Mouse (Mus musculus) heart, adult 8-10 months (tissue): Measurements from ENCODE around the gene Shld1. TPM values are rescaled to one million over a fixed set of nuclear protein-coding genes. Genes with fewer than 3 reads are reported as not detected.

Experiments
- DNase-seq: peaks from one replicate; pipeline ENCODE4 v3.0.0; 2022; ENCODE audit warnings: low spot score
- total RNA-seq, 4 experiments: library from RNA; stranded (reverse); gene quantifications; 2 replicates each; pipeline ENCODE4 v1.2.4; 2022

Gene Shld1
- total RNA-seq, 4 experiments from 2014 or later, result 30.4 to 74.1 (median 46.7) TPM

DNA sequence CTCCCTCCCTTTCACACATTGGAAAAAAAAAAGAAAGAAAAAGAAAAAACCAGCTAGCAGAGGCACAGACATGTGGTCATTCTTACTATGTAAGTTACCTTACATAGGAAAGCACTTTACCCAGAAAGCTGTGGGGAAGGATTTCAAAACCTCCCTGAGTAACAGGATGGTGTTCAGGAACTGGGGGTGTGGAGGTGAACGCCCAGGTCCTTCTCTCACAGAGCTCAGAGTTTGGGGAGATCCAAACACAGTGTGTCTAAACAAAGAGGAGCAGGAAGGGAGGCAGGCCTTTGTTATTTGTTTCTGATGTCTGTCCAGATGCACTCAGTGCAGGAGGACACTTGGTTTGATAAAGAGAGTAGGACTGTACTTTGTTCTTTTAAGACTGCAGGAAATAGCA lies 5.6 kb downstream of the Shld1 start:
- DNase-seq, result peak; percentile 28

GRCm38 (mm10) chr2:132693980-132694379 lies 7.2 kb downstream of the Shld1 start:
- DNase-seq, result no peak

DNA sequence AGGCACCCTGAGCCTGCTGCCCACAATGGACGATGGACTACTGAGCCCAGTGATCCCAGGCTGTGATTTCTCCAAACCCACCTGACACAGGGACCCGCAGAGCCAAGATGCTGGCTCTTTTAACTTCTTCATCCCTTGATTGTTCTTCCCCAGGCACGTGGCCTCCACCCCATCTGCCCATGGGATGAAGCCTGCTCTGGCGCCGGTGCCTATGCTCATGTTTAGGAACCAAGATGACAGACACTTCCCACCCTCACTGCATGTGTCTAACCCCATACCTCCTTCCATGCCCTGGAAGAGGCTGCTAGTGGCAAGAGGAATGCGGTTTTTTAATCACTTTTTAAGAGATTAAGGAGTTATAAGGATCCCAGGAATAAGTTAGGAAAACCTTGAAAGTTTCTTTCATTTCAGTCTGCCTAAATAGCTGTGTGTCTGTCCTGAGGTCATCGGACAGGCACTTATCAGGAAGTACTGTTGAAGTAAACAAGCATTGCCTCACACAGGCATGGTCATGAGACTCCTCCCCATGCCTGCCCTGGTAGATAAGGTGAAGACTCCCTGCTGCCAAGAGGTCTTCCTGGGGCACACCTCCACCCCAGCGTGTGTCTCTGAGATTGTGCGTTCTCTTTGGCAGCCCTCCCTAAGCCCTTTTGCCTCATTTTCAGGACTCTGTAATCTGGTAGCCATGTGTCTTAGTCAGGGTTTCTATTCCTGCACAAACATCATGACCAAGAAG lies 8.8 kb downstream of the Shld1 start:
- peak; percentile 74 for DNase-seq

- no peak for DNase-seq
These were observed 9.8 kb downstream of the Shld1 start for GRCm38 (mm10) chr2:132696519-132696918.

DNA sequence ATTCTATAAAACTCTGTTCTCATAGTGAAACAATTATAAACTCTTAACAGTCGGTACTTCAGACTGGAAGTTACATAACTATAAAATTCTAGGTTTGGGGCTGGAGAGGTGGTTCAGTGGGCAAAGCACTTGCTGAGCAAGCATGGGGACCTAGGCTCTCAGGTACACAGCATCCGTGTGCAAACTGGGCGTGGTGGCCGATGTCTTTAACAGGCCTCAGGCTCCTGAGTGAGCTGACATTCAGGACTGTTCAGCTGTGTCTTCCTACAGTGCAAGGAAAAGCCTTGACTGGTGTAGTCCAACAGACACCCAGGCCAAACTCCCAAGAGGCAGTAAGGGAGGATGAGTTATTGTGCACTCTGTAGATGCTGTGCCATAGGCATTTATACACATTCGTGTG lies 10.5 kb downstream of the Shld1 start:
- no peak for DNase-seq

GRCm38 (mm10) chr2:132697695-132698094 lies 11.0 kb downstream of the Shld1 start:
- no peak for DNase-seq

DNA sequence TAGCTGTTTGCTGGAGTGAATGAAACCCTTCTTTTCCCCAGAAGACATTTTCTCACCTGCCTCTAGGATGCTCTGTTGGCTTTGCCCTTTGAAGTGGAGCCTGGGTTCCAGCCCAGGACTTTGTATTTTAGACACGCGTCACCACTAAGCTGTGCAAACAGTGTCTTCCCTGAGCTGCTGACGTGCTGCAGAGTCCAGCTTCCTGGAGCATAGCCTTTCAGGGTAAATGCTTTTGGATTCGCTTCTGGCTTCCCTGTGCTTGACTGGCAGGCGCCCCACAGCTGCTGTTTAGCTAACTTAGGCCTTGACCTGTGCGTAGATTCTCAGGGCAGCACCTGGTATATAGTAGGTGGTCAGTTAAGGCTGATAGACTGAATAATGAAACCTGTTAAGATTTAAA lies 11.7 kb downstream of the Shld1 start:
- peak; percentile 57 for DNase-seq

DNA sequence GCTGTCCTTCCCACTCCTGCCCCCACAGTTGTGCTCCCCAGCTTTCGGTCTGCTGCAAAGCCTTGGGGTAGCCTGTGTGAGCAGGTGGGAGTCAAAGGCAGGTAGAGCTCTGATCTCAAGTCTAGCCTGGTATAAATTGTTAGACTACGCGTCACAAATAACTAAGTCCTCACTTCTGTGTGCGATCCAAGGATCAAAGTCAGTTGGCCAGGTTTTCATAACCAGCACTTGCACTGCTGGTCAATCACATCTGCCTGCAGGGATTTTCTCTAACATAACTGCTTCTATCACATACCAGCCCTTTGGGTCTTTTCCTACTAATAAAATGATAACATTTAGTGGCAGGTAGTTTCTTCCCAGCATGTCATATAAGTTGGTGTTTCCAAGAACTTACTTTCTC lies 14.2 kb downstream of the Shld1 start:
- DNase-seq, result no peak

- peak; percentile 73 for DNase-seq
These were observed 14.7 kb downstream of the Shld1 start for GRCm38 (mm10) chr2:132701451-132701886.

DNA sequence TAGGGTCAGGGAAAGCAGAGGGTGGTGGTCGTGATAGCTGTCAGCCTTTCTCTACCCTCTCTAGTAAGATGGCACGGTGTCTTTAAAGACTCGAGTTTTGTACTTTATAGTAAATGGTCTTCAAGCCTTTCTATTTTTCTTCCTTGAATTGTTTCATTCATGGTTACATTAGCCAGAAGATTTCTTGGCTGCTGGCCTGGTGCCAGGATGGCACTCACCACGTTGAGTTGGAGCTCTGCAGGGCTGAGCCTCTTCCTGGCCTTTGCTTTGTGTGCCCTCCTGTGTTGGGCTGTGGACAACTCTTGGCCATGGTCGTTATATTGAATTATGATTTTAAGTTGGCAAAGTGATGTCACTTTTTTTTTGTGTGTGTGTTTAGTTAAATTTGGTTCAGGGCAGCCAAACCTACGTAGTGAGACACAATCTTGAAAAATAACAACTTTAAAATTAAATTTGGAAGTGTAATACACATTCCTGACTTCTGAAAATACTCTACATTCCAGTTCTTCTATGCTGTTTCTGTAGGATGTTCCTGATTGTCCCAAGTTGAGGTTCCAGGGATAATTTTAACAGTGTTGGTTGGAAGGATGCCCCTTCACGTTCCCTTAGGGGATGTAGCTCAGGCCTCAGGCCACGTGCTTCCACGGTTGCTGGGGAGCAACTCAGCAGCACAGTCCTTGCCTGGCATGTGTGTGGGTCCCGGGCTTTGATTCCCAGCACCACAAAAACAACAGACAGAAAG lies 18.7 kb downstream of the Shld1 start:
- no peak for DNase-seq

GRCm38 (mm10) chr2:132706309-132706708 lies 19.6 kb downstream of the Shld1 start:
- DNase-seq, result no peak

- DNase-seq, result no peak
These were observed 23.8 kb downstream of the Shld1 start for GRCm38 (mm10) chr2:132710488-132710887.

DNA sequence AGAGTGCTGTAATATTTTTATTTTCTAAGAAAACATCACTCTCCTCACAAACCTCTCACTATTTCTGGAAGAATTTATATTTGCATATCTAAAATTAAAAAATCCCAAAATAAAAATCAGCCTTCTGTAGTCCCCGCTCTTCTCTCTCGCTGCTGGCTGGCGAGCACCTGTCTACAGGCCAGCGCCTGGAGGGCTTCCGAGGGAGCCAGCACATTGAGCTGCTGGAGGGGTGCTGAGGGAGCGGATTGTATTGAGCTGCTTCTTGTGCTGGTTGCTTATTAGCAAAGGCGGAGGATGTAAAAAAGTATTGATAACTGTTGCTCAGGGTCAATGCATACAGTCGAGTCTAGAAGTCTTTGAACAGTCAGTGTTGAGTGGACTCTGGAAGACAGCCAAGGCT lies 25.3 kb downstream of the Shld1 start:
- DNase-seq, result no peak

GRCm38 (mm10) chr2:132714522-132714921 lies 27.8 kb downstream of the Shld1 start:
- no peak for DNase-seq

DNA sequence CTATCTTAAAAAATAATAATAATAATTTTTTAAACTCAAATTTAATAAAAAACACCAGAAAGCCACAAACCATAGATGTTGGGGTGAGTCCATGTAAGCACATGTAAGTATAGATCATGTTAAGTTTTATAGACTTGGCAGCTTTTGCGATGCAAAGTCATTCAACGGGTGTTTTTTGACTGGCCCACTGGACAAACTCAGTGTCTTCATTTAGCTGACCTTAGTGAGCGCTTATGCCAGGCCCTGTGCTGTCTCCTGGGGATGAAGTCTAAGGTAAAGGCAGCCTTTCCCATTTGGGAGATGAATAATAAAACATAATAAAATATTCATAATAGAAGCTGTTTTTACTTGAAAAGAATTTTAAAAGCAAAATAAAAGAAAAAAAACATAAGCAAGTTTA lies 28.2 kb downstream of the Shld1 start:
- no peak for DNase-seq

GRCm38 (mm10) chr2:132715421-132716070 lies 28.8 kb downstream of the Shld1 start:
- DNase-seq, result peak; percentile 61

DNA sequence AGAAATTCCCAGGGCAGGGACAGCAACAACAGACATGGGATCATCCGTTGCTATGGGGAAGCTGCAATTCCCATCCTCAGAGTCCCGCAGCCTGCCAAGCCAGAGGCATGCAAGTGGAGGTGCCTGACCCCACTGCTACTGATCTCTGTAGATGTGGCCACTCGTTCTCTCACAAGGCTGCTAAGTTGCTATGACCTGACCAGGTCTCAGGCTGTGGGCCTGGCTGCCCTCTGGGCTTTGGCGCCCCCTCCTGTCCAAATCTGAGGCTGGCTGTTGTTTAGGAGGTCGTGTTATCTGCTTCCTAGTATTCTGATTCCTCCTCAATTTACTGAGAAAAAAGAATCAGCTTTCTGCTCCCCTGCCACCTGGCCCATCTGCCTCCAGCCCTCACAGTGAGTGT lies 29.4 kb downstream of the Shld1 start:
- DNase-seq, result peak; percentile 55

DNA sequence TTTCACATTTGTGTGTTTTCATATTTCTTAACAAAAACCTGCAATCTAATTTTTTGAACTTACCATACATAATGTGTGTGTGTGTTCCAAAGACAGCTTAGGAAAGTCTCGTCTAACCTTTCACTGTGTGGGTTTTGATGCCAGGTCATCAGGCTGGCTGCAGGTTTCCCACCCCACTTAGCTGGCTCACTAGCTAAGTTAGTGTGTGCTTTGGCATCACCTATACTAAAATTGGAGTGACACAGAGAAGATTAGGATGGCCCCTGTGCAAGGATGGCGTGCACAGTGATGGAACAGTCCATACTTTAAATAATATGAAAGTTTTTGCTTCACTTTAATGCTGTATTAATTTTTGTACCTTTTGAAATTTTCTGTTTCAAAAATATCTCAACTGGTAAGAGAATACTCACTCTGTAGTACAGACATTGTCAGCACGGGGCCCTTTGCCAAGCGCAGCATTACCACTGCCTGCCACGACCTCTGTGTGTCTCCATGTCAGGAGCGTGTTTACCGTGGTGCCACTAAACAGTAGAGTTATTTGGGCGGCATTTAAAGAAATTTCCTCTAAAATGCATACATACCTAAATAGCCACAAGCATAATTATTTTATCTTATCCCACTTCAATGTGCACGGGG lies 30.3 kb downstream of the Shld1 start:
- DNase-seq, result no peak

DNA sequence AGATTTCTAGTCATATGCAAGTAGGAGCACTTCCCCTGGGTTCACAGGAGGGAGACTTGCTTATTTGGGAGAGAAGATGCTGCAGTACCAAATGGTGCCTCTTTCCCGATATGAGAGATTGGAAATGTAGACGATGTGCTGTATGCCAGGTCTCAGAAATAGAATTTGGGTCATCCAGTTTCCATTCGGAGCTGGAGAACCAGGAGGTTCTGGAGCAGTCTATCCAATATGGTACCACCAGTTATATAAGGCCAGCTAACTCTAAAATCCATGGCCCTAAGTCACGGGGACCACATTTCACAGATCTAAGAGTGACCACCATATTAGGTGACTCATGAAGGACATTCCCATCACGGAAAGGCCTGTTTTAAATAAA lies 30.8 kb downstream of the Shld1 start:
- no peak for DNase-seq

GRCm38 (mm10) chr2:132720921-132721566 lies 34.3 kb downstream of the Shld1 start:
- no peak for DNase-seq

- DNase-seq, result no peak
These were observed 35.1 kb downstream of the Shld1 start for GRCm38 (mm10) chr2:132721844-132722243.

DNA sequence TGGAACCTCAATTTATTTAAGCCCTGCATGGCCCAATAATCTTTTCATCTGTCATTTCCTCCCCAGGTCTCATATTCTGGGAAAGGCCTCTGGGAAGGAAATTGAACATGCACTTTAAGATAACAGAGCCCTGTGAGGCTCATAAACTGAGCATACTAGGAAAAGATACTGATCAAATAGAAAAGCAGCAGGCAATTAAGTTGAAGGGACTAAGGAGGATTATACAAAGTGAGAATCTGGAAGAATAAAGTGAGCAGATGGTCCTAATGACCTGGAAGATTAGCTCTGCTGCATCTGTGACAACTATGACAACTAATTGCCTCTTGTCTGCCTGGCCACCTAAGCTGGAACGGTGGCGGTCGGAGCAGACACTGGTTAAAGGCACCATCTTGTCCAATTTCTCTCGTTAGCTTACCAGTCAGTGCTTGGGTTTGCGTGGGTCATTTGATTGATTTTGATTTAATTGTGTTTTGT lies 37.3 kb downstream of the Shld1 start:
- DNase-seq, result no peak
